Mouse (Mus musculus) bone marrow, adult 2 months (tissue): ENCODE results near the gene Calcoco2.
"Not testable (repeated sequence)": the region's sequence is repeated elsewhere in the genome, so short reads cannot be mapped to it uniquely, and the experiment has no call there.

Experiments used
- CTCF ChIP-seq: fragments of 200-500 bp; IDR thresholded peaks from 2 replicates; pipeline ENCODE4 v1.5.1; 2011; ENCODE audit warnings: low read length, control low read depth; ENCODE audit not compliant: control insufficient read depth, insufficient read depth
- POLR2A ChIP-seq: fragments of 200-500 bp; IDR thresholded peaks from 2 replicates; pipeline ENCODE4 v1.6.1; 2011; ENCODE audit warnings: low read depth, mild to moderate bottlenecking, control low read depth, low read length, borderline replicate concordance; ENCODE audit not compliant: control insufficient read depth

DNA sequence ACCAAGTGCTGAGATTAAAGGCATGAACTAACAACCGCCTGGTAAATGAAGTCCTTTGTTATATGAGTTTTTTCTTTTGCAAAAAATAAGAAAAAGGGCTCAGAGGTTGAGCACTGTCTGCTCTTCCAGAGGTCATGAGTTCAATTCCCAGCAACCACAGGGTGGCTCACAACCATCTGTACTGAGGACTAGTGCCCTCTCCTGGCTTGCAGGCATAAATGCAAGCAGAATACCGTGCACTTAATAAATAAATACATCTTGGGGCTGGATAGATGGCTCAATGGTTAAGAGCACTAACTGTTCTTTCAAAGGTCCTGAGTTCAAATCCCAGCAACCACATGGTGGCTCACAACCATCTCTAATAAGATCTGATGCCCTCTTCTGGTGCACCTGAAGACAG lies 814 bp downstream of the Calcoco2 start:
- not testable (repeated sequence) for TF ChIP-seq CTCF, POLR2A
